Mouse (Mus musculus) urinary bladder, adult 18-20 months (tissue): ENCODE data around the gene Arl2bp.

ENCODE experiments used
- DNase-seq, 2 experiments: peaks; one replicate each; pipeline ENCODE4 v3.0.0; 2022; ENCODE audit warnings: low spot score in 2 of 2, mixed read lengths in 2 of 2

The Arl2bp gene

GRCm38 (mm10) chr8:94666456-94667308, at the start of gene Arl2bp:
Gene Arl2bp, plus strand, starts transcription at chr8:94666600.
- DNase-seq = peak; percentile 83 to 90

DNA sequence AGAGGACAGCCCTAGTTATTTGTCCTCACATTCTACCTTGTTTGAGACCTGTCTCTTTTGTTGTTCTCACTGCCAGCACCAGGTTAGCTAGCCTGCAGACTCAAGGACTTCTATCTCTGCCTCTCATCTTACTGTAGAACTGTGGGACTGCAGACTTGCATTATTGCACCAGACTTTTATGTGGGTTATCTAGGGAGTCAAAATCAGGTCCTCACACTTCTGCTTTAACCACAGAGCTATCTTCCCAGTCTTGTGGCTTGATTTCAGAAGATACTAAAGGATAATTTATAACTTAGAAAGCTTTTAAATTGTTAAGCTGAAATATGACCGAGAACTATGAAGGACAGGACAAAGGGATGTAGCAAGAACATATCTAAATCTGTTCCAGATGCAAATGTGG, 41.5 kb upstream of the Arl2bp start:
- DNase-seq = no peak

DNA sequence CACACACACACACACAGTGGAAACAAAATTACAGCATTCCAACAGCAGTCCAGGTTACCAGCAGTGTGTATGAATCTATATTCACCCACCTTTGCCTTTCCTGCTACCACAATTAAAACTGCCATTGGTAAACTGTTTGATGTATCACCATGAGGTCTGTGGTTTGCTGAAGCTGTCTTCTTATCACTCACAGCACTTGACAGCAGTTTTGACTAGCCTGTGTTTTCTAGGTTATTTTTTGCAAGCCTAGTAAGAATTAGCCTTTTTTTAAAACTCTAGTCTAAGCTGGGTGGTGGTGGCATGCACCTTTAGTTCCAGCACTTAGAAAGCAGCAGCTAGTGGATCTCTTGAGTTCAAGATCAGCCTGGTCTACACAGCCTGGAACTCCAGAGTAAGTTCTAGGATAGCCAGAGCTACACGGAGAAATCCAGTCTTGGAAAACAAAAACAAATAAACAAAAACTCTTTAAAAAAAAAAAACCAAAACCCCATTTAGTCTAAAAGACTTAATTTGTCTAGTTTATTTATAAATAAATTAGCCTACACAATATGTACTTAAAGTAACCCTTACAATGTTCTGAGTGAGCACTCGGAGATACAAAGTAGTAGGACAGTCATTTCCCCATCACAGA, 32.7 kb upstream of the Arl2bp start:
- DNase-seq = no peak

DNA sequence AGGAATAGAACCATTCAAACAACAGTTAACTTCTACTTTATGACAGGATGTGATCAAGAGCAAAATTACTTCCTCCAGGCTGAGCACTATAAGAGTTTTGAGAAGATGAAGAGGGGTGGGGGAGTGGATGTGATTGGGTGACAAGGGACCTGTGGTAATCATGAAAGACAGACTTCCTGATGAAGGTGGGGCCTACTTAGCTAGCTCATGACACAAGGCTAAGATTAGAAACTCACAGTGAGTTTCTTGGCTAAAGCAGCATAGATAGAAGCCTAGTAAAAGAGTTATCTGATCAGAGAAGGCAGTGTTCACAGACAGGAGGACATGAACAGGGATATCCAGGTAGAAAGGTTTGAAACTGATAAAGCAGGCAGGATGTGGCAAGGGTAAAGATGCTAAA, 32.2 kb upstream of the Arl2bp start:
- no peak for DNase-seq

DNA sequence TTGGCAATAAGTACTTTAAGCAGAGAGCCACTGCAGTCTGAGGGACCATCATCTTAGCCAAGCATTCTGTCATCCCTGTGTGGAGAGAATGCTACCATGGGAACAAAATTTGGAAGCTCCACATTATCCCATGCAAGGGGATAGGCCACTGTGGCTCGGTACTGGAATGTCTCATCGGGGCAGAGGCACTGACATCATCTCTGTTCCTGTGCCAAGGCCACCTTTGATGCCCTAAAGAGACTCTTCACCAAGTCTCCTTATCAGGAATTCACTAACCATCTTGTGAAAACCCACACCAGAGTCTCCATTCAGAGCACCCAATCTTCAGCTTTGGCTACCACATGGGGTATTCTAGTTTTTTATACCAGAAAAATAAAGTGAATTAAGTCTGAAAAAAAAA, 25.2 kb upstream of the Arl2bp start:
- no peak for DNase-seq

GRCm38 (mm10) chr8:94641938-94642337, 24.5 kb upstream of the Arl2bp start:
- no peak for DNase-seq

DNA sequence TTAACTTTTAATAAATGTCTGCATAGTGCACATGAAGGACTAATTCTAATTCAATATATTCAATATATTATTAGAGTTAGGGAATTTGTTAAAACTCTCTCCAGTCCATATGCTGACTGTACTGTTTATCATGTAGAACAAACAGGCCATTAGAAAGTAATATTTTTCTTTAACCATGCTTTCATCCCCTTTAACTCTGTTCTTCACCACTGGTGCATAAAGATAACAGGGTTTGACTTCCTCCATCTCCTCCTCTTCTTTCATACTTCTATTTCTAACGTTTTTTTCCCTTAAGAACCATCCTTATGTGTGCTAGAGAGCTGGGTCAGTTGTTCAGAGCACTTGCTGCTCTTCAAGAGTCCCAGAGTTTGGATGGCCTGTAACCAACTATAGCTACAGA, 21.2 kb upstream of the Arl2bp start:
- DNase-seq = no peak

GRCm38 (mm10) chr8:94646165-94646564, 20.2 kb upstream of the Arl2bp start:
- DNase-seq = no peak

GRCm38 (mm10) chr8:94649496-94649895, 16.9 kb upstream of the Arl2bp start:
- no peak for DNase-seq

- DNase-seq = no peak
Observed at GRCm38 (mm10) chr8:94652951-94653350, 13.4 kb upstream of the Arl2bp start.

GRCm38 (mm10) chr8:94654994-94655393, 11.4 kb upstream of the Arl2bp start:
- DNase-seq = no peak

DNA sequence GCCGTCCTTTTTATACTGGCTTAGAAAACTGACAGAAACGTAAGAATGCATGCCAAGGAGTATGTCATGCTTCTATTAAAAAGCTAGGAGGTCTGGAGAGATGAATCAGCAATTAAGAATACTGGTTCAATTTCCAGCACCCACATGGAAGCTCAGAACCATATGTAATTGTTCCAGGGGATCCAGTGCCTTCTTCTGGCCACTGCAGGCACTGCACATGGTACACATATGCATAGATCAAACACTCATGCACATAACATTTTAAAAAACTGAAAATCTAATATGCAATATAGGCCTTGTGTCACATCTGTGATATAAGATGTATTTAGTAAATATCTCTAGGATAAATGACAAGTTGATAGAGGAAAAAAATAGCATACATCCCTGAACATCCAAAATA, 8.4 kb upstream of the Arl2bp start:
- DNase-seq = no peak

GRCm38 (mm10) chr8:94660418-94660817, 6.0 kb upstream of the Arl2bp start:
- DNase-seq = no peak

GRCm38 (mm10) chr8:94664722-94665121, 1.7 kb upstream of the Arl2bp start:
- no peak for DNase-seq

- DNase-seq = no peak
Observed at GRCm38 (mm10) chr8:94674384-94674783, 8.0 kb downstream of the Arl2bp start.

- DNase-seq = no peak
Observed at GRCm38 (mm10) chr8:94675923-94676322, 9.5 kb downstream of the Arl2bp start.

- DNase-seq = peak in 1 of 2 experiments; percentile 65
Observed at GRCm38 (mm10) chr8:94678582-94678981, 12.2 kb downstream of the Arl2bp start.

- no peak for DNase-seq
Observed at GRCm38 (mm10) chr8:94680414-94680813, 14.0 kb downstream of the Arl2bp start.

- peak in 1 of 2 experiments; percentile 84 for DNase-seq
Observed at GRCm38 (mm10) chr8:94682732-94683524, 16.5 kb downstream of the Arl2bp start.

GRCm38 (mm10) chr8:94684287-94684686, 17.9 kb downstream of the Arl2bp start:
- no peak for DNase-seq

DNA sequence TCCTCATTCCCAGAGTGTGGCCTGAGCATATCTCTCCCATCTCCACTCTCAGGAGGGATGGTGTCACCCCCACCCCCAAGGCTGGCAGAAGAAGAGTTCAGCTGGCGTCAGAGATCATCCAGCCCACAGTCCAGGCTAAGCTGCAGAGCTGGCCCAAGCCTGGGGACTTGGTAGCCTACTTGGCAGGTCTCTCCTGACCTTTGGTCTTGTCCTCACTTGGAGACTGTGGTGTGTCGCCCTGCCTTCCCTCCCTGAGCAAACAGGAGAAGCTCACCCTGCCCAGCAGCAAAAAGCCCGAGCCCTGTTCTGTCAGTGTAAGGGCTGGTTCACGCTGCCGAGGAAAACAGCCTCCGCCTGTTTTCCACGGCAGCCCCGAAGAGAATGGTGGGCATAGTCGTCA, 19.6 kb downstream of the Arl2bp start:
- DNase-seq = peak in 1 of 2 experiments; percentile 66

- no peak for DNase-seq
Observed at GRCm38 (mm10) chr8:94694701-94695100, 28.3 kb downstream of the Arl2bp start.
